Mouse (Mus musculus) CH12.LX (cell line): ENCODE results near the gene Ifna6. TPM values are rescaled to one million over a fixed set of nuclear protein-coding genes. Genes with fewer than 3 reads are reported as not detected.
"Not testable (repeated sequence)": the region's sequence is repeated elsewhere in the genome, so short reads cannot be mapped to it uniquely, and the experiment has no call there.

ENCODE experiments used
- DNase-seq: peaks from one replicate; pipeline ENCODE4 v3.0.0-alpha.2; 2013; ENCODE audit errors: extremely low read depth
- H3K27ac ChIP-seq: 2 replicates; pipeline ENCODE4 v1.5.1; 2012; ENCODE audit warnings: low read depth, mild to moderate bottlenecking, control low read depth, moderate library complexity; ENCODE audit not compliant: insufficient read depth
- H3K27me3 ChIP-seq: replicated peaks from 2 replicates; pipeline ENCODE3; 2012; ENCODE audit warnings: inconsistent platforms
- H3K36me3 ChIP-seq, 2 experiments: replicated peaks in 1 of 2; 2 replicates each; pipeline versions ENCODE3 to v1.6.1; 2012; ENCODE audit warnings: inconsistent platforms in 1 of 2, low read length in 1 of 2, mild to moderate bottlenecking in 1 of 2, mixed read lengths in 1 of 2, moderate library complexity in 1 of 2; ENCODE audit not compliant: control insufficient read depth in 1 of 2, insufficient read depth in 1 of 2
- H3K4me1 ChIP-seq, 2 experiments: 2 replicates each; pipeline ENCODE4 v1.6.1; 2012; ENCODE audit warnings: inconsistent platforms in 1 of 2, moderate library complexity in 1 of 2; ENCODE audit not compliant: insufficient read depth in 2 of 2, control insufficient read depth in 1 of 2
- H3K4me2 ChIP-seq: 2 replicates; pipeline ENCODE4 v1.6.1; 2012; ENCODE audit warnings: low read depth, mild to moderate bottlenecking, control low read depth; ENCODE audit not compliant: poor library complexity, insufficient read depth, severe bottlenecking
- H3K4me3 ChIP-seq, 3 experiments: fragments of 150-350 bp in 1 of 3; sonication (generic) in 1 of 3; replicated peaks in 1 of 3; 2 replicates each; pipeline versions ENCODE3 to v1.5.1; 2011 to 2012; ENCODE audit warnings: low read depth in 2 of 3, low read length in 2 of 3, mild to moderate bottlenecking in 2 of 3, moderate library complexity in 2 of 3, control low read depth in 1 of 3, improper control_type of control experiment in 1 of 3, inconsistent platforms in 1 of 3, mixed read lengths in 1 of 3; ENCODE audit not compliant: poor library complexity in 1 of 3
- H3K79me2 ChIP-seq: replicated peaks from 2 replicates; pipeline ENCODE4 v1.6.1; 2012; ENCODE audit warnings: mild to moderate bottlenecking, moderate library complexity; ENCODE audit not compliant: control insufficient read depth, poor library complexity, insufficient read depth, severe bottlenecking; ENCODE audit errors: extremely low read depth
- H3K9ac ChIP-seq: 2 replicates; pipeline ENCODE4 v1.6.1; 2012; ENCODE audit warnings: low read depth, mild to moderate bottlenecking, control low read depth, moderate library complexity; ENCODE audit not compliant: insufficient read depth
- H3K9me3 ChIP-seq: replicated peaks from 2 replicates; pipeline ENCODE3; 2012; ENCODE audit warnings: low read length, inconsistent platforms, mixed read lengths
- CTCF ChIP-seq, 2 experiments: IDR thresholded peaks in 1 of 2; conservative IDR thresholded peaks in 1 of 2; 2 replicates each; pipeline ENCODE4 v1.5.1; 2011 to 2012; ENCODE audit warnings: low read depth in 2 of 2, low read length in 2 of 2, improper control_type of control experiment in 1 of 2, inconsistent platforms in 1 of 2, mild to moderate bottlenecking in 1 of 2, moderate library complexity in 1 of 2
- E2F4 ChIP-seq: IDR thresholded peaks from 2 replicates; pipeline ENCODE4 v1.6.1; 2011; ENCODE audit warnings: low read depth, low read length, improper control_type of control experiment; ENCODE audit not compliant: insufficient replicate concordance
- ELF1 ChIP-seq: IDR thresholded peaks from 2 replicates; pipeline ENCODE4 v1.6.1; 2014; ENCODE audit warnings: low read depth, mild to moderate bottlenecking, inconsistent platforms, low read length, improper control_type of control experiment
- GABPA ChIP-seq: IDR thresholded peaks from 2 replicates; pipeline ENCODE4 v1.6.1; 2012; ENCODE audit warnings: low read depth, low read length, improper control_type of control experiment, inconsistent platforms; ENCODE audit not compliant: insufficient replicate concordance
- KAT2A ChIP-seq: IDR thresholded peaks from 2 replicates; pipeline ENCODE4 v1.6.1; 2012; ENCODE audit warnings: low read length, improper control_type of control experiment, inconsistent platforms; ENCODE audit not compliant: insufficient replicate concordance
- MAFK ChIP-seq: IDR thresholded peaks from 2 replicates; pipeline ENCODE4 v1.6.1; 2011; ENCODE audit warnings: low read length, improper control_type of control experiment; ENCODE audit not compliant: insufficient replicate concordance
- MAZ ChIP-seq: IDR thresholded peaks from 2 replicates; pipeline ENCODE4 v1.6.1; 2012; ENCODE audit warnings: low read depth, mild to moderate bottlenecking, inconsistent platforms, low read length, improper control_type of control experiment, moderate library complexity
- MEF2A ChIP-seq: IDR thresholded peaks from 2 replicates; pipeline ENCODE4 v1.6.1; 2014; ENCODE audit warnings: low read depth, mild to moderate bottlenecking, inconsistent platforms, low read length, improper control_type of control experiment, borderline replicate concordance
- MXI1 ChIP-seq: IDR thresholded peaks from 2 replicates; pipeline ENCODE4 v1.6.1; 2011; ENCODE audit warnings: mild to moderate bottlenecking, low read depth, low read length, improper control_type of control experiment
- MYC ChIP-seq: IDR thresholded peaks from 2 replicates; pipeline ENCODE4 v1.6.1; 2011; ENCODE audit warnings: low read depth, mild to moderate bottlenecking, improper control_type of control experiment, low read length
- NELFE ChIP-seq: IDR thresholded peaks from 2 replicates; pipeline ENCODE4 v1.6.1; 2011; ENCODE audit warnings: low read depth, low read length, improper control_type of control experiment
- NRF1 ChIP-seq: IDR thresholded peaks from 2 replicates; pipeline ENCODE4 v1.6.1; 2014; ENCODE audit warnings: low read depth, mild to moderate bottlenecking, inconsistent platforms, low read length, improper control_type of control experiment, moderate library complexity
- PAX5 ChIP-seq: IDR thresholded peaks from 2 replicates; pipeline ENCODE4 v1.6.1; 2012; ENCODE audit warnings: low read length, inconsistent platforms, mixed read lengths
- RAD21 ChIP-seq: IDR thresholded peaks from 2 replicates; pipeline ENCODE4 v1.6.1; 2011; ENCODE audit warnings: low read depth, mild to moderate bottlenecking, low read length, improper control_type of control experiment, moderate library complexity
- RCOR1 ChIP-seq: conservative IDR thresholded peaks from 2 replicates; pipeline ENCODE4 v1.6.1; 2012; ENCODE audit warnings: low read depth, mild to moderate bottlenecking, inconsistent platforms, low read length, improper control_type of control experiment
- SMC3 ChIP-seq: IDR thresholded peaks from 2 replicates; pipeline ENCODE4 v1.6.1; 2011; ENCODE audit warnings: low read depth, low read length, improper control_type of control experiment
- TBP ChIP-seq: conservative IDR thresholded peaks from 2 replicates; pipeline ENCODE4 v1.6.1; 2011; ENCODE audit warnings: low read depth, low read length, improper control_type of control experiment
- UBTF ChIP-seq: IDR thresholded peaks from 2 replicates; pipeline ENCODE4 v1.6.1; 2012; ENCODE audit warnings: low read depth, mild to moderate bottlenecking, inconsistent platforms, low read length, improper control_type of control experiment, moderate library complexity
- USF1 ChIP-seq: IDR thresholded peaks from 2 replicates; pipeline ENCODE4 v1.6.1; 2014; ENCODE audit warnings: low read depth, mild to moderate bottlenecking, inconsistent platforms, low read length, improper control_type of control experiment
- USF2 ChIP-seq: conservative IDR thresholded peaks from 2 replicates; pipeline ENCODE4 v1.6.1; 2011; ENCODE audit warnings: low read depth, low read length, improper control_type of control experiment
- ZNF384 ChIP-seq: IDR thresholded peaks from 2 replicates; pipeline ENCODE4 v1.6.1; 2012; ENCODE audit warnings: low read depth, low read length, improper control_type of control experiment, inconsistent platforms
- dilution Hi-C: fragments of 300-500 bp; cut with MboI; formaldehyde crosslinking; loops from 2 replicates; pipeline ENCODE4 v1.14.3; 2020; ENCODE audit warnings: low sequenced_read_pairs; ENCODE audit not compliant: extremely low pct_unique_long_range_greater_than_20kb, extremely low pct_ligation_motif_present
- in situ Hi-C: fragments of 300-500 bp; cut with MboI; formaldehyde crosslinking; loops from 3 replicates; pipeline ENCODE4 v1.14.3; 2019; ENCODE audit warnings: low sequenced_read_pairs, low pct_ligation_motif_present, low pct_unique_long_range_greater_than_20kb, mixed read lengths
- polyA plus RNA-seq: library from polyadenylated mRNA; unstranded; fragments of >175 nt; gene quantifications from 2 replicates; pipeline ENCODE4 v1.2.1, GENCODE M21; 2012; ENCODE audit warnings: low read depth; ENCODE audit not compliant: insufficient read length
- total RNA-seq, 2 experiments: library from RNA; depleted of rRNA; stranded (reverse); fragments of 300-350 nt in 1 of 2; fragments of >200 nt in 1 of 2; gene quantifications; 2 replicates each; pipeline ENCODE4 v1.2.3; 2012 to 2014

Ifna6 gene
- total and polyA plus RNA-seq, 3 experiments = not detected

- Histone ChIP-seq H3K27ac (no peak overlapping the region), H3K4me1 (no peaks in the 10 kb centered on the region; a peak in 1 of 4 replicates), H3K36me3 (no peaks in the 10 kb centered on the region), H3K4me3 (no peak overlapping the region), H3K9ac (no peak overlapping the region), H3K27me3 (peaks cover 22% of the 10 kb centered on the region), H3K79me2 (no peaks in the 10 kb centered on the region), H3K9me3 (peaks cover 9% of the 10 kb centered on the region), H3K4me2 (no peak overlapping the region)
- dilution Hi-C loops (no loop called here), in situ Hi-C loops (no loop called here)
- TF ChIP-seq RAD21 (peak; percentile 36), PAX5 (no peak), MAZ (no peak), MXI1 (no peak), MYC (no peak), GABPA (no peak), ELF1 (no peak), SMC3 (peak; percentile 22; the same call in 1 of the 2 replicates), UBTF (no peak), USF2 (no peak), CTCF (conservative IDR thresholded peaks at IDR 0.05 in 1 of 2, IDR thresholded peaks at IDR 0.05 in 1 of 2; ENCODE audit: low read depth in 2 of 2, low read length in 2 of 2) (peak in 1 of 2 experiments; percentile 70; a peak in 3 of 4 replicates), ZNF384 (peak; percentile 80)
- peak; percentile 11 for DNase-seq
These were observed 3.3 kb downstream of the Ifna6 start for GRCm38 (mm10) chr4:88830523-88830922.

DNA sequence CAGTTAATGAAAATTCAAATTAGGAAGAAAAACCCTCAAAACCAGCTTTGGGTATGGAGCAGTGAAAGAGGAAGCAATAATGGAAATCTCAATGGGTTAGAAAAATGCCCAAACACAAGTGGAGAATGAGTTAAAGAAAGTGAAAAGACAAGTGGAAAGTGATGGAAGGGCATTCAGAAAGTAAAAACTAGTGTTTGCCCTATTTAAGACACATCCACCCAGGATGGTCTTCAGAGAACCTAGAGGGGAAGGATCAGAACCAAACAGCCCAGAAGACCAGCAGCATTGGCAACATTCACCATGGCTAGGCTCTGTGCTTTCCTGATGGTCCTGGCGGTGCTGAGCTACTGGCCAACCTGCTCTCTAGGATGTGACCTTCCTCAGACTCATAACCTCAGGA lies 8.0 kb downstream of the Ifna6 start, which contains the start of gene Ifna5:
Ifna5 (plus strand) TSS at position 301 of the 400 bp plus-strand sequence.
- H3K27me3 ChIP-seq = peaks cover 32% of the 10 kb centered on the region
- DNase-seq, H3K4me3 ChIP-seq, dilution Hi-C loops, H3K4me1 ChIP-seq, H3K27ac ChIP-seq, H3K79me2 ChIP-seq, H3K9me3 ChIP-seq, H3K4me2 ChIP-seq, H3K36me3 ChIP-seq, in situ Hi-C loops, H3K9ac ChIP-seq: not testable (repeated sequence)

- TF ChIP-seq RAD21 = peak; percentile 14
- TF ChIP-seq ZNF384 = no peak
- TF ChIP-seq NRF1 = no peak
- no peak for TF ChIP-seq USF1
- no peak for TF ChIP-seq RCOR1
- no peak for TF ChIP-seq TBP
- no peak for TF ChIP-seq MEF2A
- no peak for TF ChIP-seq E2F4
- TF ChIP-seq ELF1 = no peak
- TF ChIP-seq CTCF (conservative IDR thresholded peaks at IDR 0.05 in 1 of 2, IDR thresholded peaks at IDR 0.05 in 1 of 2; ENCODE audit: low read depth in 2 of 2, low read length in 2 of 2) = peak; percentile 53 to 74; a peak in 3 of 4 replicates
- no peak for TF ChIP-seq KAT2A
- TF ChIP-seq SMC3 = peak; percentile 14; the same call in 1 of the 2 replicates
- TF ChIP-seq MAFK = no peak
- no peak for TF ChIP-seq NELFE
- Histone ChIP-seq H3K79me2 (no peaks in the 10 kb centered on the region), H3K4me2 (no peak overlapping the region), H3K4me3 (no peak overlapping the region), H3K9ac (no peak overlapping the region), H3K9me3 (no peaks in the 10 kb centered on the region), H3K4me1 (peaks cover 5 to 10% of the 10 kb centered on the region in 2 experiments; a peak in 3 of 4 replicates), H3K27ac (no peak overlapping the region), H3K36me3 (no peaks in the 10 kb centered on the region), H3K27me3 (peaks cover 49% of the 10 kb centered on the region)
- dilution Hi-C loops = no loop called here
- peak; percentile 15 for DNase-seq
- in situ Hi-C loops = no loop called here
These were observed 11.6 kb downstream of the Ifna6 start for GRCm38 (mm10) chr4:88838828-88839227.
